Mouse (Mus musculus) CD4-positive, CD25-positive, alpha-beta regulatory T cell, adult 2 months (primary cell): ENCODE data around the gene Nfatc2ip.

ENCODE experiments used
- DNase-seq: peaks from one replicate; pipeline ENCODE4 v3.0.0-alpha.2; 2012; ENCODE audit warnings: low read depth, low spot score

Nfatc2ip gene

GRCm38 (mm10) chr7:126355847-126356597, 40.5 kb downstream of the Nfatc2ip start:
- no peak for DNase-seq

GRCm38 (mm10) chr7:126354738-126355614, 41.6 kb downstream of the Nfatc2ip start:
- DNase-seq, result no peak

GRCm38 (mm10) chr7:126353994-126354365, 42.6 kb downstream of the Nfatc2ip start:
- DNase-seq, result no peak

GRCm38 (mm10) chr7:126353251-126353993, 43.1 kb downstream of the Nfatc2ip start:
- DNase-seq, result no peak

- DNase-seq, result no peak
Measured at GRCm38 (mm10) chr7:126351419-126351951, 45.1 kb downstream of the Nfatc2ip start.

- DNase-seq, result no peak
Measured at GRCm38 (mm10) chr7:126350748-126351418, 45.7 kb downstream of the Nfatc2ip start.

GRCm38 (mm10) chr7:126348293-126348692, 48.2 kb downstream of the Nfatc2ip start:
- no peak for DNase-seq

- no peak for DNase-seq
Measured at GRCm38 (mm10) chr7:126347098-126347497, 49.4 kb downstream of the Nfatc2ip start.

GRCm38 (mm10) chr7:126345969-126346368, 50.6 kb downstream of the Nfatc2ip start:
- DNase-seq, result no peak

- no peak for DNase-seq
Measured at GRCm38 (mm10) chr7:126345557-126345956, 51.0 kb downstream of the Nfatc2ip start.

GRCm38 (mm10) chr7:126340896-126341295, 55.6 kb downstream of the Nfatc2ip start:
- no peak for DNase-seq

GRCm38 (mm10) chr7:126340206-126340618, 56.3 kb downstream of the Nfatc2ip start:
- peak; percentile 67 for DNase-seq

GRCm38 (mm10) chr7:126339521-126339971, 57.0 kb downstream of the Nfatc2ip start:
- peak; percentile 46 for DNase-seq

GRCm38 (mm10) chr7:126338906-126339305, 57.6 kb downstream of the Nfatc2ip start:
- no peak for DNase-seq

GRCm38 (mm10) chr7:126335556-126335955, 61.0 kb downstream of the Nfatc2ip start:
- DNase-seq, result peak; percentile 57
